Mouse (Mus musculus) T-cell, adult 2 months (primary cell): ENCODE measurements around the gene Mup15.
"Not testable (repeated sequence)": the region's sequence is repeated elsewhere in the genome, so short reads cannot be mapped to it uniquely, and the experiment has no call there.

Experiments used
- DNase-seq: peaks from one replicate; pipeline ENCODE4 v3.0.0; 2022; ENCODE audit warnings: low spot score

Mup15 gene

GRCm38 (mm10) chr4:61439643-61440042 lies at the start of gene Mup15:
Gene Mup15 (minus strand): TSS chr4:61439743.
- not testable (repeated sequence) for DNase-seq
